9 mouse cellular contexts compared by ENCODE assay signal in genomic region chr7:112620322-112621179, GRCm38 (mm10). TPM values are rescaled to one million over a fixed set of nuclear protein-coding genes. Genes with fewer than 3 reads are reported as not detected.
DNase-seq lines count a peak whose midpoint lies in the region; ATAC-seq and TF ChIP-seq lines count a peak whose summit lies in the region.
"Had no signal": no experiment of that assay in that cellular context is flagged by ENCODE, and none has a peak within 500 bp of the region (broad histone marks: within the 10 kb centered on the region; RNA-seq: fewer than 3 reads in every experiment).

No protein-coding gene starts in this region.

- DNase-seq in brain, embryonic 14.5 days (ENCODE audit: low read depth) = peak; percentile 57
- peak; percentile 35 to 64 for DNase-seq in layer of hippocampus, adult 8-10 months (ENCODE audit: low spot score in 2 of 2)
- peak; percentile 2 to 20 for DNase-seq in right cerebral cortex, postnatal 36 days (ENCODE audit: low spot score in 2 of 2)
- no peak for DNase-seq in c-Kit-positive CD71-positive TER-119-positive erythroid progenitor cells, embryonic 14.5 days (ENCODE audit: low spot score)

- no peaks in the 10 kb centered on the region for H3K9me3 ChIP-seq in hindbrain, embryonic 16.5 days (ENCODE audit: control insufficient read depth, low read length)
- H3K9me3 ChIP-seq in hindbrain, embryonic 13.5 days = no peaks in the 10 kb centered on the region
- H3K9me3 ChIP-seq in midbrain, embryonic 13.5 days = no peaks in the 10 kb centered on the region
- H3K9me3 ChIP-seq: limb, embryonic 13.5 days had no signal

- H3K4me1 ChIP-seq in hindbrain, embryonic 16.5 days (ENCODE audit: control insufficient read depth, insufficient read depth, low read depth, low read length) = peaks cover 2% of the 10 kb centered on the region; the same call in 1 of the 2 replicates
- no peaks in the 10 kb centered on the region for H3K4me1 ChIP-seq in hindbrain, embryonic 13.5 days (replicated peaks)
- 0 out of 2 replicates have a peak, but pooled peaks cover 4% of the 10 kb centered on the region for H3K4me1 ChIP-seq in midbrain, embryonic 13.5 days (replicated peaks)

- no peak overlapping the region for H3K4me3 ChIP-seq in hindbrain, embryonic 16.5 days (ENCODE audit: low read length)
- no peak overlapping the region for H3K4me3 ChIP-seq in hindbrain, embryonic 13.5 days
- no peak overlapping the region for H3K4me3 ChIP-seq in C2C12 (ENCODE audit: insufficient read depth, poor library complexity, severe bottlenecking)
- H3K4me3 ChIP-seq in midbrain, embryonic 13.5 days (replicated peaks) = no peak overlapping the region
- H3K4me3 ChIP-seq: limb, embryonic 13.5 days had no signal

- peak overlapping the region; percentile 12 for H3ac ChIP-seq in C2C12 (ENCODE audit: control insufficient read depth, insufficient read length, low read depth)

- peak overlapping the region; percentile 13; the same call in 1 of the 2 replicates for H3K4me2 ChIP-seq in hindbrain, embryonic 16.5 days (ENCODE audit: low read length)
- no peak overlapping the region for H3K4me2 ChIP-seq in hindbrain, embryonic 13.5 days
- H3K4me2 ChIP-seq in midbrain, embryonic 13.5 days (replicated peaks) = no peak overlapping the region
- H3K4me2 ChIP-seq: limb, embryonic 13.5 days had no signal

- TF ChIP-seq CTCF in C2C12 (IDR thresholded peaks at IDR 0.05; ENCODE audit: control insufficient read depth, insufficient read depth, insufficient read length) = no peak
- TF ChIP-seq CTCF in brain, embryonic 14.5 days (IDR thresholded peaks at IDR 0.05; ENCODE audit: borderline replicate concordance, extremely low read depth, insufficient read depth, insufficient read length) = no peak

- TF ChIP-seq POLR2A in brain, embryonic 14.5 days (IDR thresholded peaks at IDR 0.05; ENCODE audit: borderline replicate concordance, extremely low read depth, insufficient read depth, insufficient read length, poor library complexity, severe bottlenecking) = no peak

- no peak overlapping the region for H3K27ac ChIP-seq in hindbrain, embryonic 16.5 days (ENCODE audit: low read depth, low read length)
- no peak overlapping the region for H3K27ac ChIP-seq in hindbrain, embryonic 13.5 days
- H3K27ac ChIP-seq in midbrain, embryonic 13.5 days = no peak overlapping the region
- H3K27ac ChIP-seq: limb, embryonic 13.5 days had no signal

- WGBS in hindbrain, embryonic 16.5 days = 72% methylated on average over 22 of the region's 22 CpGs
- WGBS in hindbrain, embryonic 13.5 days = 76% methylated on average over 22 of the region's 22 CpGs
- WGBS in midbrain, embryonic 13.5 days = 80% methylated on average over 22 of the region's 22 CpGs

- H3K27me3 ChIP-seq in hindbrain, embryonic 16.5 days (replicated peaks; ENCODE audit: control insufficient read depth, insufficient read depth, low read length) = no peaks in the 10 kb centered on the region
- H3K27me3 ChIP-seq in hindbrain, embryonic 13.5 days = no peaks in the 10 kb centered on the region
- no peaks in the 10 kb centered on the region for H3K27me3 ChIP-seq in C2C12 (ENCODE audit: control insufficient read depth, insufficient read depth, insufficient read length)
- H3K27me3 ChIP-seq in midbrain, embryonic 13.5 days = no peaks in the 10 kb centered on the region
- H3K27me3 ChIP-seq: limb, embryonic 13.5 days had no signal

- no peak for ATAC-seq in hindbrain, embryonic 16.5 days
- ATAC-seq in hindbrain, embryonic 13.5 days (ENCODE audit: low FRiP score) = no peak
- ATAC-seq in midbrain, embryonic 13.5 days = no peak

- no peak overlapping the region for H3K9ac ChIP-seq in hindbrain, embryonic 16.5 days (ENCODE audit: low read depth, low read length)
- no peak overlapping the region for H3K9ac ChIP-seq in hindbrain, embryonic 13.5 days
- no peak overlapping the region for H3K9ac ChIP-seq in midbrain, embryonic 13.5 days (replicated peaks)
- H3K9ac ChIP-seq: limb, embryonic 13.5 days had no signal

- no peaks in the 10 kb centered on the region for H3K79me3 ChIP-seq in C2C12 (ENCODE audit: low read depth)

- no peaks in the 10 kb centered on the region for H3K79me2 ChIP-seq in C2C12 (ENCODE audit: control insufficient read depth, insufficient read depth)

- no peaks in the 10 kb centered on the region for H3K36me3 ChIP-seq in hindbrain, embryonic 16.5 days (ENCODE audit: control insufficient read depth, insufficient read depth, low read length)
- H3K36me3 ChIP-seq in hindbrain, embryonic 13.5 days = no peaks in the 10 kb centered on the region
- H3K36me3 ChIP-seq in C2C12 (ENCODE audit: control insufficient read depth, insufficient read depth) = no peaks in the 10 kb centered on the region
- no peaks in the 10 kb centered on the region for H3K36me3 ChIP-seq in midbrain, embryonic 13.5 days
- H3K36me3 ChIP-seq: limb, embryonic 13.5 days had no signal

TF ChIP-seq in C2C12, 6 proteins besides CTCF, POLR2A, EP300 and RAD21:
- TF ChIP-seq FOSL1 (IDR thresholded peaks at IDR 0.05; ENCODE audit: insufficient read depth, low read length, poor library complexity, severe bottlenecking) = no peak
- TF ChIP-seq MYOD1 (IDR thresholded peaks at IDR 0.05; ENCODE audit: control insufficient read depth, insufficient read length, low read depth) = no peak
- no peak for TF ChIP-seq CEBPB (IDR thresholded peaks at IDR 0.05; ENCODE audit: low read depth)
- TF ChIP-seq MAX (IDR thresholded peaks at IDR 0.05) = no peak
- TF ChIP-seq MYOG (IDR thresholded peaks at IDR 0.05; ENCODE audit: control insufficient read depth, extremely low read depth, insufficient read length) = no peak

RNA-seq across cellular contexts. Expression of gene Tead1, which starts 58.6 kb away (rescaled TPM):
- 12.1 and 12.2 TPM in 2 replicates for polyA plus RNA-seq in hindbrain, embryonic 16.5 days (2015; fragmentation: Nextera tagmentation; extraction: Ambion mirVana)
- 20.5 and 21.5 TPM in 2 replicates for polyA plus RNA-seq in hindbrain, embryonic 13.5 days (2015; fragmentation: Nextera tagmentation; extraction: Ambion mirVana)
- polyA plus RNA-seq in C2C12 (2012; fragmentation: generic; extraction: Trizol) = 25.1 TPM
- 21.2 and 27.2 TPM in 2 replicates for polyA plus RNA-seq in brain, embryonic 14.5 days (2012; rRNA removed)
- total RNA-seq in layer of hippocampus, adult 8-10 months (2022) = 10 to 100 TPM; 19.8 to 37.6 (median 27.3) TPM
- polyA plus RNA-seq in midbrain, embryonic 13.5 days (2015; fragmentation: Nextera tagmentation; extraction: Ambion mirVana) = 16.9 and 18.9 TPM in 2 replicates
